Mouse (Mus musculus): ENCODE measurements around the gene Fmod. TPM values are rescaled to one million over a fixed set of nuclear protein-coding genes. Genes with fewer than 3 reads are reported as not detected.

The Fmod gene
- total RNA-seq, 2 experiments from 2014 or later: 19.0 to 20.0 TPM

DNA sequence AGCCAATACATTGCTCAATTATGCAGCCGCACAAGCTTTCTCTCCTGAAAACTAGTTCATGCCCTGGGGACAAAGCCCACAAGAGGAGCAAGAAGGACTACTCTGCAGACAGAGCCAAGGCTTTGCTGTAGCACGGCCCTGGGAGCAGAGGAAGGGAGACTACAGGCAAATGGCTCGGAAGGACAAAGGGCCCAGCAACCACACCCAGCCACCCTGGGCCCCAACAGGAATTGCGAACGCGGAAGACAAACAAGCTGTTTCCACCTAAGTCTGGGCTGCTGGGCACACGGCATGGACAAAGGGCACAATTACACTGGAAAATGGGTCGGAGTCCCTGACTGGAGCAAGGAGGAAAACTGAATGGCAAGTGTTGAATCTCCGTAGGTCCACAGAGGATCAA is 18.0 kb downstream of the Fmod start:
- DNase-seq: no peak
- intact Hi-C loops (cut with DNase I): no loop called here

GRCm38 (mm10) chr1:134055666-134056245 is 18.7 kb downstream of the Fmod start:
- DNase-seq: no peak
- intact Hi-C loops (cut with DNase I): no loop called here

DNA sequence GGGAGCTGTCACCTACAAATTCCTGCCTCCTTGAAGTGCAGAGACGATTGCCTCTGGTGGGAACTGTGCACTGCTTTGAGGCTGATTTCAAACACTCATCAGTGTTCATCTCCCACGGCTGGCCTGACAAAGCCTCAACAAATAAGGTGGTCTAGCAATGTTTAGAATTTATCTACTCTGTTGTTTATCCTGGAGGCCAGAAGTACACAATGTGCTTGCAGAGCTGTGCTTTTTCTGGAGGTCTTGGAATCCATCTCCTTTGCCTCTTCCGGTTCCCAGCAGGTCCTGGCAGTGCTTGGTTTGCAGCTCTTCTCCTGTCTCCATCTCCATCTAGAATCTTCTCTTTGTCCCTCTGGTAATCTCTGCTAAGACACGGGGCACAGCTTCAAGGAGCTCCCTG is 19.2 kb downstream of the Fmod start:
- intact Hi-C loops (cut with DNase I): no loop called here
- no peak for DNase-seq

- DNase-seq: no peak
- intact Hi-C loops (cut with DNase I): no loop called here
Measured at GRCm38 (mm10) chr1:134057736-134058135, 20.7 kb downstream of the Fmod start.

DNA sequence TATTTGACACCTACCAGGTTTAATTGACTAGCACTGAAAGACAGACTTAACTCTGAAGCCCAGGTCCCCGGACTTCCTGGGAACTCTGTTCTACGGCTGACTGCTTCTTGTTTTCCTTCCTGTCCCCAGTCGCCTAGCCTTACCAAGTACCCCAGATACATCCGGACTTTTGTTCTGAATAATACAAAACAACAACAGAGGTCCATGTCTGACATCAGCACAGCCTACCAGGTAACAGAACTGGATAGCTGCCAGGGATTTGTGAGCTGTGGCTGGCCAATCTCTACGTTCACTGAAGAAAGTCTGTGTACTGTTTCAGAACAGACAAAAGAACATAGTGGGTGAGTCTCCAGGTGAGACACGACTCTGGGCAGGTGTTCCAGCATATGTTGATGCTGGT is 21.8 kb downstream of the Fmod start:
- intact Hi-C loops (cut with DNase I): no loop called here
- no peak for DNase-seq

DNA sequence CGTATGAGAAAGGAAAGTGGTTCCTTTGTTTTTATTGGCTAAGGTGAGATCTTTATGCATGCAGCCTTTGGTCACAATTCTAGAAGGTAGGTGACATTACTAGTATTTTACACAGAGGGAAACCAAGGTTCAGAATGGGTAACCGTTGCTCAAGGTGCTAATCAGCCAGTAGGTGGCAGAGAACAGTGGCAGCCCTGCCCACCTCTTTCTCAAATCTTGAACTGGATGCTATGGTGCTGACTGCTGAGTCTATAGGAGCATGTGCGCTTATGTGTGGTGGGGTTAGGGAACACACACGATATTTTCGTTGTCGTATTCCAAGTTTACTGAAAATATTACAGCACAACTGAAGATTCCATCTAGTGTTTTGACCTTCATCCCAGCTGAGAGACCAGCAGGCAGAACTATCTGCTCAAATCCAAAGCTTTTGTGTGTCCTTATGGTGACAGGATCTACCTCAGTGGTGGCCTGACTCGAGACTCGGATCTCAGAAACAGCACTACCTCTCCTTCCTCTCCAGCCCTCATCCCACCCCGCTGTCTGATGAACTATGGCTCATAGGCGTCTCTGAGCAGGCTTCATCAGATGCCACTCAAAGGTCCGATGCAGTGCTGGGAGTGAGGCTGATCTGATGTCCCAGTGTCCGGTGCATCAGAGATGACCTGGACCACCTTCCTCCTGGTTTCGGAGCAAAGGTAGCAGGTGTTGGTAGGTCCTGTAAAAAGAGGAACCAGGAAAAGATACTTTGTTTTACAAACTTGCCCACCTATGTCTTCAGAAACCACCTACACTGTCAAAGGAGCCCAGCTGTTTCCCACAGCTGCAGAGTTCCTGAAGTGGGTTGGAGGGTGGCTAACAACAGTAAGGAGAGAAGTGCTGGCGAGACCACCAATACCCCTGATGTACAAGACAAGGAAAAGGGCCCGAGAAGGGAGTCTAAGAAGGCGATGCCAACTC is 23.0 kb downstream of the Fmod start:
- DNase-seq: no peak
- intact Hi-C loops (cut with DNase I): no loop called here

DNA sequence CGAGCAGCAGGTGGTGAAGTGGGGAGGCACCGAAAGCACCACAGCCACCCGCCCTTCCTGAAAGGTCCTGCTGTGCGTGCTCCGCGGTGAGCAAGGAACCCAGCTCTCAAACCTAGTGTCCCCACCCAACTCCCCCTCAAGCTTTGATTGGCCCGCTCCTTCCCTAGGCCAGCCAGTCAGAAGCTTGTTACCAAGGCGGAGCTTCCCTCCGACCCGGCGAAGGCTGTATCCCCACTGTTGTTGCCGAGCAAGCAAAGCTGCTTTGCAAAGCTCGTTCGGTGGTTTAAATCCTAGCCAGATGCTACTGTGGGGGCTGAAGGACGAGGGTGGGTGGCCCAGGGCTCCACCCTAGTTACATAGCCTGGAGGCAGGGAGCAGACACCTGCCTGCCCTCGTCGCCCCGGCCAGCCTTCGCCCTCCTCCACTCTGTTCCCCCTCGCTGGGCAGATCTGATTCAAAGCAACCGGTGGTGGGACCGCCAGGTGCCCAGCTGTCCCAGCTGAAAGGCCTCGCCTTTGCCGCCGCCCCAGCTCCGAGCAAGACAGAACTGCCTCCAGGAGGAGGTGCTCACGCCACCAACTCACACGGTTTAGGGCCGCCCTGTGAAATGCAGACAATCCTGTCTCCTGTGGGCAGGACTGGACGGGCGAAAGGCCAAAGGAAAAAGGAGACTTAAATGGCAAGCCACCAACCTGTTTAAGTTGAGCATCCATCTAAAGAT is 24.0 kb downstream of the Fmod start:
- intact Hi-C loops (cut with DNase I): no loop called here
- peak; percentile 88 for DNase-seq

DNA sequence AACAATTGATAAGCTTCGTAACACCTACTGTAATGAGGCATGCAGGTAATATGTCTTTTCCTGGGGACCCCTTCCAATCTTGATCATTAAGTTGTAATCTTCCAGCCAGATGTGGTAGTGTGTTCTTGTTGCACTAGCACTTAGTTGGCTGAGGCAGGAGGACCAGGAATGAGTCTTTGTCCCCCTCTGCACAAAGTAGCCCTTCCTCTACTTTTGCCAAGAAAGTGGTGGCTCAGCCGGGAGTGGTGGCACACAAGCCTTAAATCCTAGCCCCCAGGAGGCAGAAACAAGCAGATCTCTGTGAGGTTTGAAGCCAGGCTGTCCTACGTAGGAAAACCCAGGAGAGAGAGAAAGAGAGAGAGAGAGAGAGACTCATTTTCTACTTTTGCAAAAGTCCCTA is 24.9 kb downstream of the Fmod start:
- intact Hi-C loops (cut with DNase I): no loop called here
- DNase-seq: no peak

DNA sequence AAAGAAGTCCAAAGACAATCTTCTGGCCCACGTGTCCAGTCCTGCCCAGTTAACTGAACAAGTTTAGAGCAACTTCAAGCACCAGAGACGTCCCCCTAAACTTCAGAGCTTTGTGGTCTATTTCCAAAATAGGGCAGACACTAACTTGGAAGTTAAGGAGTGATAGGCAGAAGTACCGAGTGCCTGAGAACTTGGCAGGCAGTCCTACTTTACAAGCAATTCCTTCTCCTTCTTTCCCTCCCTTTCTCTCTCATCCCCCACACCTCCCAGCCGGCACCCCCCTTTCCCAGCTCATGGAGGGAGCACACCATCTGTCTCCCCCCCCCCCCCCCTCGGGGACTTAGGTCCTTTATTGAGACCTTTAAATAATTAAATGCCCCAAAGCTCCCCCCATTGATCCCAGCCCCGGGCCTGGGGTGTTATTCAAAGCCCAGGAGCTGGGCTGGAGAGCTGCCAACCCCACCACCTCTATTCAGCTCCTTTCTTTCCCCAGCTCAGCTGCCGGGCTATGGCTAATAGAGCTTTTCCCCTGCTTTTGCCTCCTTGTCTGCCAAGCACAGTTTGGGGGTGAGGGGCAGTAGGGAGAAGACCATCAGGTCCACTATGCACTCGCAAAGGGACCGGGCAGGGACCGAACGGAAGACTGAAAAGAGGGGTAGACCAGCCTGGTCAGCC is 25.5 kb downstream of the Fmod start:
- intact Hi-C loops (cut with DNase I): no loop called here
- peak; percentile 86 for DNase-seq

GRCm38 (mm10) chr1:134063086-134063772 is 26.2 kb downstream of the Fmod start:
- intact Hi-C loops (cut with DNase I): no loop called here
- peak; percentile 90 for DNase-seq

- peak; percentile 36 for DNase-seq
- intact Hi-C loops (cut with DNase I): no loop called here
Measured at GRCm38 (mm10) chr1:134063773-134064125, 26.7 kb downstream of the Fmod start.

- intact Hi-C loops (cut with DNase I): no loop called here
- DNase-seq: no peak
Measured at GRCm38 (mm10) chr1:134064296-134064831, 27.3 kb downstream of the Fmod start.

GRCm38 (mm10) chr1:134065241-134065809 is 28.3 kb downstream of the Fmod start:
- DNase-seq: no peak
- intact Hi-C loops (cut with DNase I): no loop called here

DNA sequence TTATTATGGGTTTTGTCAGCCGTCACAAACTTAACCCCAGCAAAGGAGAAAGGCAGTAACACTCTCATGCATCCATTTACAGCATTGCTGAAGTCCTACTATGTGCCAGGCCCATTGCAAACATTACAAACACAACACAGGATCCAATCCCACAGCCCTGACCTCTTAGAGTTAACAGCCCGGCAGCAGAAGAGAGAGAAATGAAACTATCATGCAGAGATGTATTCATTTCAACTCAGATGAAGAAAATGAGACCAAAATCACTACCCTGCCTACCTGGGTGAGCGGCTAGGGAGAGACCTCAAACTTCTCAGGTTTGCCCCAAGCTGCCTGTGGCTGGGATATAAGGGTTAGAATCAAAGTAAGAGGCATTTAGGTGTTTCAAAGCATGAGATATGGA is 29.5 kb downstream of the Fmod start:
- intact Hi-C loops (cut with DNase I): no loop called here
- DNase-seq: no peak

DNA sequence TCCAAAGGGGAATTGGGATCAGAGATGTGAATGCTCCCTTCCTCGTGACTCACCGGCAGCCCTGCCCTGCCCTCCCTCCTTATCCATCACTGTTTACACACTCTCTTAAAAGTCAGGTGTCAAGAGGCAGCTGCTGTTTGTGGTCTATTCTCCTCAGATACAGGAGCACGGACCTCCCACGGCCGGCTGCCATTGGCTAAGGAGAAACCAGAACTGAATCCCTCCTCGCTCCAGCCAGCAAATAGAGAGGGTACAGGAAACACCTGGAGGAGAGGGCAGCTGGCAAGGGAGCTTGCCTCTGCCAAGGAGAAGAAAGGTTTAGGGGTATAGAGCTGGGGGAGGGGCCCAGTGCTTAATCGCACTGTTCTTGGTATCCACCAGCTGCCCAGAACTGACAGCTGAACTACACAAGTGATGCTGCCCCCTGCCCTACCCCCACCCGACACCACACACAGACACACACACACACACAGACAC is 30.1 kb downstream of the Fmod start:
- DNase-seq: peak; percentile 46
- intact Hi-C loops (cut with DNase I): no loop called here

DNA sequence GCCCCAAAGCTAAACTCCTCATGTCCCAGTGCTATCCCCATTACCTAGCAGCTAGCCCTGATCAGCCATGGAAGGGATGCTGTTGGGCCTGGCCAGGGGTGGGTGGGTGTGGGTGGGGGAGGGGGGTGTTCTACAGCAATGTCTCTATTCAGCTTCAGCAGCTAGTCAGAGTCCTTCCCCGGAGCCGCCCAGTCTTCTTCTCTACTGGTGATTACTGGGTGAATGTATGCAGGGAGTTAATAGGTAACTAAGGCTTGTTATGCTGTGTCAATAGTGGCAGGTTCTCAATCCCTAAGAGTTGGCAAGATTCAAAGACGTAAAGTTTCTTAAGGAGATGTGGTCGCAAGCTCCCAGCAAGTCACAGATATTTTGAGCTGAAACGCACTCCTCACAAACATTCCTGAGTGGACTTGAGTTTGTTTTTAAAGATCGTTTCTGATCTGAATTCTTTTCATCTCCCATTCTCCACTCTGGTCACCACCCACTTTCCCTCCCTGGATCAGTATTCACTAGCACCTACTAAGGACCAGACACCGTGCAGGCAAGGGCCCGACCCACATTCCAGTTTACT is 33.1 kb downstream of the Fmod start:
- intact Hi-C loops (cut with DNase I): no loop called here
- DNase-seq: no peak

- intact Hi-C loops (cut with DNase I): no loop called here
- no peak for DNase-seq
Measured at GRCm38 (mm10) chr1:134071411-134072018, 34.5 kb downstream of the Fmod start.

DNA sequence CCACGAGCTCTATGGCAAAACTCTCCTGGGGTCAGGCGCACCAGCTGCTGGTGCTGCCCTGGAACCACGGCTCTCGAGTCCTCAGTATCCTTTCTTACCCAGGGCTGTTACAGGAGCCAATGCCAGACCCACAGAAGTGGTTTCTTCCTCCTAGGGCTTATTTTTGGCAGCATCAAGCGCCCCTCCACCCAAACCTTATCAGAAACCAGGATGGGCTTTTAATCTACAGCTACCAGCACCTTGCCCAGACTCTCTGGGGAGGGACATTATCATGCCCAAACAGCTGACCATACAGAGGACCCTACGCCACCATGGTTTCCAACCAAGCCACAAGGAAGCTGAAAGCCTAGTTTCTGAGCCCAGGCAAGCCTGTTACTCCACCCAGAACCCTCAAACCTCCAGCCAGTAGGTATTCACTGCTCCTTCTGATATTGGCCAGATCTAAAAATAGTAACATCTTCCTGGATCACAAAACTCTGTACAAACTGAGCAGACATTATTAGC is 36.1 kb downstream of the Fmod start:
- intact Hi-C loops (cut with DNase I): no loop called here
- DNase-seq: no peak

GRCm38 (mm10) chr1:134073658-134074057 is 36.6 kb downstream of the Fmod start:
- DNase-seq: no peak
- intact Hi-C loops (cut with DNase I): no loop called here

Measured in left cerebral cortex, postnatal 4 days (tissue).